In genomic region chr2:69822361-69823128, GRCm38 (mm10) we compare ENCODE assay signal across 8 mouse cellular contexts. TPM values are rescaled to one million over a fixed set of nuclear protein-coding genes. Genes with fewer than 3 reads are reported as not detected.
DNase-seq lines count a peak whose midpoint lies in the region; ATAC-seq and TF ChIP-seq lines count a peak whose summit lies in the region.

No protein-coding gene starts in this region.

- no peak for TF ChIP-seq CTCF in gastrocnemius, adult 2 months (IDR thresholded peaks at IDR 0.05)
- TF ChIP-seq CTCF in hindbrain, postnatal 0 days (IDR thresholded peaks at IDR 0.05; ENCODE audit: low read depth) = peak; percentile 31

- H3K4me3 ChIP-seq in gastrocnemius, adult 2 months = peak overlapping the region; percentile 89
- H3K4me3 ChIP-seq in hindbrain, postnatal 0 days (ENCODE audit: low read length) = peak overlapping the region; percentile 83
- peak overlapping the region; percentile 82 for H3K4me3 ChIP-seq in limb, embryonic 14.5 days (replicated peaks; ENCODE audit: low read length)
- H3K4me3 ChIP-seq in midbrain, embryonic 14.5 days (replicated peaks; ENCODE audit: low read depth, low read length) = peak overlapping the region; percentile 82

- peak overlapping the region; percentile 80 for H3K27ac ChIP-seq in gastrocnemius, adult 2 months
- peak overlapping the region; percentile 98 for H3K27ac ChIP-seq in hindbrain, postnatal 0 days
- H3K27ac ChIP-seq in limb, embryonic 14.5 days (replicated peaks; ENCODE audit: low read depth, low read length) = peak overlapping the region; percentile 96
- H3K27ac ChIP-seq in midbrain, embryonic 14.5 days (replicated peaks; ENCODE audit: low read depth, low read length) = peak overlapping the region; percentile 96

- ATAC-seq in CD4-positive, CD25-positive, alpha-beta regulatory T cell, adult 4 months = no peak
- peak; percentile 84 for ATAC-seq in hindbrain, postnatal 0 days
- peak; percentile 82 for ATAC-seq in limb, embryonic 14.5 days (ENCODE audit: low FRiP score, low read depth)
- peak; percentile 87 for ATAC-seq in midbrain, embryonic 14.5 days (ENCODE audit: low FRiP score, low TSS enrichment)

- under 1% methylated on average over 68 of the region's 80 CpGs for WGBS in hindbrain, postnatal 0 days
- WGBS in limb, embryonic 14.5 days = 1% methylated on average over 45 of the region's 80 CpGs
- WGBS in midbrain, embryonic 14.5 days = under 1% methylated on average over 67 of the region's 80 CpGs

- H3K4me1 ChIP-seq in hindbrain, postnatal 0 days (ENCODE audit: insufficient read depth, low read length) = peaks cover 14% of the 10 kb centered on the region
- H3K4me1 ChIP-seq in limb, embryonic 14.5 days (ENCODE audit: control insufficient read depth, insufficient read depth, low read length) = peaks cover 8% of the 10 kb centered on the region; the same call in 1 of the 2 replicates
- H3K4me1 ChIP-seq in midbrain, embryonic 14.5 days (ENCODE audit: control insufficient read depth, insufficient read depth, low read length) = peaks cover 28% of the 10 kb centered on the region

- intact Hi-C loops in gastrocnemius, adult 2 months (cut with DNase I) = no loop called here

- peak; percentile 55; the same call in 1 of the 2 replicates for TF ChIP-seq POLR2A in limb, embryonic 14.5 days (IDR thresholded peaks at IDR 0.05; ENCODE audit: borderline replicate concordance, extremely low read depth, insufficient read depth, insufficient read length)

- peak; percentile 22 for DNase-seq in CD4-positive, CD25-positive, alpha-beta regulatory T cell, adult 2 months (ENCODE audit: low read depth, low spot score)
- DNase-seq in cerebellum, postnatal 4 days (ENCODE audit: low spot score in 2 of 2) = peak; percentile 32 to 62
- DNase-seq in gastrocnemius, adult 2 months = peak; percentile 50
- peak; percentile 70 for DNase-seq in hindbrain, postnatal 0 days (ENCODE audit: low spot score)
- DNase-seq in limb, embryonic 14.5 days (ENCODE audit: low spot score) = peak; percentile 65
- DNase-seq in midbrain, embryonic 14.5 days = peak; percentile 79
- peak; percentile 46 to 80 for DNase-seq in spleen, postnatal 4 days (ENCODE audit: low spot score in 2 of 2)

- no peaks in the 10 kb centered on the region for H3K36me3 ChIP-seq in hindbrain, postnatal 0 days (ENCODE audit: insufficient read depth, low read length)
- H3K36me3 ChIP-seq in limb, embryonic 14.5 days (ENCODE audit: control insufficient read depth, insufficient read depth, low read length) = peaks cover 16% of the 10 kb centered on the region; the same call in 1 of the 2 replicates
- H3K36me3 ChIP-seq in midbrain, embryonic 14.5 days (ENCODE audit: control insufficient read depth, insufficient read depth, low read length) = 0 out of 2 replicates have a peak, but pooled peaks cover 4% of the 10 kb centered on the region

- H3K27me3 ChIP-seq in hindbrain, postnatal 0 days (ENCODE audit: insufficient read depth, low read length) = no peaks in the 10 kb centered on the region
- H3K27me3 ChIP-seq in limb, embryonic 14.5 days (ENCODE audit: control insufficient read depth, insufficient read depth, low read length) = no peaks in the 10 kb centered on the region
- H3K27me3 ChIP-seq in midbrain, embryonic 14.5 days (ENCODE audit: control insufficient read depth, insufficient read depth, low read length) = no peaks in the 10 kb centered on the region

- peak overlapping the region; percentile 97 for H3K9ac ChIP-seq in hindbrain, postnatal 0 days (replicated peaks; ENCODE audit: low read length)
- peak overlapping the region; percentile 97 for H3K9ac ChIP-seq in limb, embryonic 14.5 days (ENCODE audit: low read depth, low read length, severe bottlenecking)
- H3K9ac ChIP-seq in midbrain, embryonic 14.5 days (replicated peaks; ENCODE audit: low read length) = peak overlapping the region; percentile 98

- H3K9me3 ChIP-seq in hindbrain, postnatal 0 days (ENCODE audit: low read length) = no peaks in the 10 kb centered on the region
- H3K9me3 ChIP-seq in limb, embryonic 14.5 days (ENCODE audit: control insufficient read depth, low read length) = no peaks in the 10 kb centered on the region
- no peaks in the 10 kb centered on the region for H3K9me3 ChIP-seq in midbrain, embryonic 14.5 days (ENCODE audit: control insufficient read depth, low read length)

- H3K4me2 ChIP-seq in hindbrain, postnatal 0 days (ENCODE audit: low read depth, low read length) = peak overlapping the region; percentile 77
- H3K4me2 ChIP-seq in limb, embryonic 14.5 days (replicated peaks; ENCODE audit: low read depth, low read length, severe bottlenecking) = peak overlapping the region; percentile 72
- H3K4me2 ChIP-seq in midbrain, embryonic 14.5 days (ENCODE audit: low read length) = peak overlapping the region; percentile 75

RNA-seq across cellular contexts. Expression of gene Klhl23, which starts 0.8 kb away (rescaled TPM):
- polyA plus RNA-seq in CD4-positive, CD25-positive, alpha-beta regulatory T cell, adult 4 months (2017; shearing (Covaris generic)) = under 1 TPM in 1 of 2 experiments, not detected in 1; 0.20 TPM
- 10 to 100 TPM; 13.4 to 15.6 TPM for total RNA-seq in gastrocnemius, adult 2 months (2021)
- total RNA-seq in hindbrain, postnatal 0 days (2014; rRNA removed) = 104 and 130 TPM in 2 replicates
- 71.8 and 83.3 TPM in 2 replicates for polyA plus RNA-seq in hindbrain, postnatal 0 days (2015; fragmentation: Nextera tagmentation; extraction: Ambion mirVana)
- polyA plus RNA-seq in limb, embryonic 14.5 days (2012; rRNA removed) = 18.6 and 21.2 TPM in 2 replicates
- polyA plus RNA-seq in limb, embryonic 14.5 days (2014; fragmentation: Nextera tagmentation; extraction: Ambion mirVana) = 20.7 and 21.9 TPM in 2 replicates
- polyA plus RNA-seq in midbrain, embryonic 14.5 days (2014; fragmentation: Nextera tagmentation; extraction: Ambion mirVana) = 75.3 and 85.9 TPM in 2 replicates

RNA-seq across cellular contexts. Expression of gene Phospho2, which starts 33.1 kb away (rescaled TPM):
- polyA plus RNA-seq in CD4-positive, CD25-positive, alpha-beta regulatory T cell, adult 4 months (2017; shearing (Covaris generic)) = 10 to 100 TPM; 44.9 to 47.3 TPM
- total RNA-seq in gastrocnemius, adult 2 months (2021) = 10 to 100 TPM; 18.9 to 20.6 TPM
- 14.3 and 19.8 TPM in 2 replicates for total RNA-seq in hindbrain, postnatal 0 days (2014; rRNA removed)
- 27.6 and 29.7 TPM in 2 replicates for polyA plus RNA-seq in hindbrain, postnatal 0 days (2015; fragmentation: Nextera tagmentation; extraction: Ambion mirVana)
- polyA plus RNA-seq in limb, embryonic 14.5 days (2012; rRNA removed) = 27.5 and 30.9 TPM in 2 replicates
- polyA plus RNA-seq in limb, embryonic 14.5 days (2014; fragmentation: Nextera tagmentation; extraction: Ambion mirVana) = 24.6 and 28.5 TPM in 2 replicates
- 33.4 and 49.4 TPM in 2 replicates for polyA plus RNA-seq in midbrain, embryonic 14.5 days (2014; fragmentation: Nextera tagmentation; extraction: Ambion mirVana)

RNA-seq across cellular contexts. Expression of gene Ccdc173, which starts 33.2 kb away (rescaled TPM):
- polyA plus RNA-seq in CD4-positive, CD25-positive, alpha-beta regulatory T cell, adult 4 months (2017; shearing (Covaris generic)) = 1 to 10 TPM; 4.2 to 5.7 TPM
- under 1 TPM; 0.38 to 0.56 TPM for total RNA-seq in gastrocnemius, adult 2 months (2021)
- 0.10 TPM in 1 of 2 replicates, not detected in the other for total RNA-seq in hindbrain, postnatal 0 days (2014; rRNA removed)
- 1.7 and 1.9 TPM in 2 replicates for polyA plus RNA-seq in hindbrain, postnatal 0 days (2015; fragmentation: Nextera tagmentation; extraction: Ambion mirVana)
- polyA plus RNA-seq in limb, embryonic 14.5 days (2012; rRNA removed) = 1.1 and 2.5 TPM in 2 replicates
- 2.0 and 2.1 TPM in 2 replicates for polyA plus RNA-seq in limb, embryonic 14.5 days (2014; fragmentation: Nextera tagmentation; extraction: Ambion mirVana)
- 2.5 and 3.0 TPM in 2 replicates for polyA plus RNA-seq in midbrain, embryonic 14.5 days (2014; fragmentation: Nextera tagmentation; extraction: Ambion mirVana)

RNA-seq across cellular contexts. Expression of gene Ssb, which starts 38.8 kb away (rescaled TPM):
- polyA plus RNA-seq in CD4-positive, CD25-positive, alpha-beta regulatory T cell, adult 4 months (2017; shearing (Covaris generic)) = 100 to 1,000 TPM; 232 to 274 TPM
- total RNA-seq in gastrocnemius, adult 2 months (2021) = 10 to 100 TPM; 56.1 to 59.5 TPM
- 32.2 and 49.2 TPM in 2 replicates for total RNA-seq in hindbrain, postnatal 0 days (2014; rRNA removed)
- polyA plus RNA-seq in hindbrain, postnatal 0 days (2015; fragmentation: Nextera tagmentation; extraction: Ambion mirVana) = 288 and 322 TPM in 2 replicates
- polyA plus RNA-seq in limb, embryonic 14.5 days (2012; rRNA removed) = 80.8 and 173 TPM in 2 replicates
- polyA plus RNA-seq in limb, embryonic 14.5 days (2014; fragmentation: Nextera tagmentation; extraction: Ambion mirVana) = 288 and 291 TPM in 2 replicates
- 251 and 296 TPM in 2 replicates for polyA plus RNA-seq in midbrain, embryonic 14.5 days (2014; fragmentation: Nextera tagmentation; extraction: Ambion mirVana)

Comparison
In these comparisons a context has a peak if more than half of its experiments do, and no peak if none do; other contexts are left out.
1. DNase-seq: peak in every context shown above with its lines; median percentile 79 in midbrain, embryonic 14.5 days; 70 in hindbrain, postnatal 0 days; 65 in limb, embryonic 14.5 days; 63 in spleen, postnatal 4 days; 50 in gastrocnemius, adult 2 months; 47 in cerebellum, postnatal 4 days; 22 in CD4-positive, CD25-positive, alpha-beta regulatory T cell, adult 2 months.
2. RNA of gene Klhl23, which starts 0.8 kb away (polyA plus RNA-seq): 75.3 to 85.9 TPM in midbrain, embryonic 14.5 days, 71.8 to 83.3 TPM in hindbrain, postnatal 0 days and 18.6 to 21.9 TPM in limb, embryonic 14.5 days; 0.20 TPM in CD4-positive, CD25-positive, alpha-beta regulatory T cell, adult 4 months; every median in the first group is over 10 times any median in the second.
3. Peak in every context shown above with its lines, with median percentiles within 50 percentile points of each other: H3K27ac ChIP-seq, H3K4me3 ChIP-seq, H3K4me2 ChIP-seq and H3K9ac ChIP-seq.